Mouse (Mus musculus) T-helper 17 cell (primary cell): ENCODE results near the gene Sst.
"Not testable (repeated sequence)": the region's sequence is repeated elsewhere in the genome, so short reads cannot be mapped to it uniquely, and the experiment has no call there.

ENCODE experiments used
- in situ Hi-C, 2 experiments: fragments of 300-600 bp; cut with MboI, MseI; formaldehyde crosslinking; loops; 1 replicate in 1 of 2; 2 replicates in 1 of 2; pipeline ENCODE4 v1.15.1; 2025; ENCODE audit warnings: high pct_unique_total_duplicates in 2 of 2

The Sst gene

DNA sequence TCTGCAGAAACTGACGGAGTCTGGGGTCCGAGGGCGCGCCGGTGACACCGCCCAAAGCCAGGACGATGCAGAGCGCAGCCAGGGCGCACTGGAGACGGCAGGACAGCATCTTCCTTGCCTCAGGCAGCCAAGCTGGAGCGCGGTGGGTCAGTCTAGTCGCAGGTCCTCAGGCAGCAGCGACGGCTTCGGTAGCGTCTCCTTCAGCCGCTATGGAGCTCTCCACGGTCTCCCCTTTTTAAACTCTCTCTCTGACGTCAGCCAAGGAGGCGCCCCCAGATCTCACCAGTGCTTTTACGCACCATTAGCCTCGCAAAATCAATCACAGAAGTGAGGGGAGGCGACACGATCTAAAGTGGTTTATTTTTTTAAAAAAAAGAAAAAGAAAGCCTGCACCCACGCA is at the start of gene Sst:
Sst (minus strand) TSS at position 323 of the 400 bp plus-strand sequence.
- in situ Hi-C loops: loop anchor here in 1 of 2 experiments (5.0 kb wide), 1 partner anchor 338 kb away; no protein-coding TSS in a partner anchor

GRCm38 (mm10) chr16:23934397-23934796 is 43.6 kb upstream of the Sst start:
- in situ Hi-C loops: no loop called here

GRCm38 (mm10) chr16:23932294-23932693 is 41.5 kb upstream of the Sst start, which contains the start of gene Rtp2:
Gene Rtp2, minus strand, starts transcription at chr16:23932394.
- in situ Hi-C loops: no loop called here

DNA sequence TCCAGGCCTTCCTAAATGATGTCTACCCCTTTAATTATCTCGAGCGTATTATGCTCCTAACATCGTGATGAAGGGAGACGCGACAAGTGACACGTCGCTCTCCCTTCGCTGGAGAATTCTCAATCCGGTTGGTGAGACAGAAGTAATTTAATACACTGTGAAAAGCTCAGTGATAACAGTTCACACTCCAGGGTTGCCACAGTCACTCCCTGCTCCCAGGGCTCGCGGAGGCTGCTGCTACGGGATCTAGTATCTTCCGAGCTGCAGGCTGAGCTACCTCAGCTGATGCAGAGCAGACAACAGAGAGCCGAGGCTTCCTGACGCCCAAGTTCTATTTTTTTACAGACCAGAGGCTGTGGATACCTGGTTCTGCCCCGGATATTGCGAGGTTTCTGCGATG is 40.5 kb upstream of the Sst start:
- in situ Hi-C loops: no loop called here

DNA sequence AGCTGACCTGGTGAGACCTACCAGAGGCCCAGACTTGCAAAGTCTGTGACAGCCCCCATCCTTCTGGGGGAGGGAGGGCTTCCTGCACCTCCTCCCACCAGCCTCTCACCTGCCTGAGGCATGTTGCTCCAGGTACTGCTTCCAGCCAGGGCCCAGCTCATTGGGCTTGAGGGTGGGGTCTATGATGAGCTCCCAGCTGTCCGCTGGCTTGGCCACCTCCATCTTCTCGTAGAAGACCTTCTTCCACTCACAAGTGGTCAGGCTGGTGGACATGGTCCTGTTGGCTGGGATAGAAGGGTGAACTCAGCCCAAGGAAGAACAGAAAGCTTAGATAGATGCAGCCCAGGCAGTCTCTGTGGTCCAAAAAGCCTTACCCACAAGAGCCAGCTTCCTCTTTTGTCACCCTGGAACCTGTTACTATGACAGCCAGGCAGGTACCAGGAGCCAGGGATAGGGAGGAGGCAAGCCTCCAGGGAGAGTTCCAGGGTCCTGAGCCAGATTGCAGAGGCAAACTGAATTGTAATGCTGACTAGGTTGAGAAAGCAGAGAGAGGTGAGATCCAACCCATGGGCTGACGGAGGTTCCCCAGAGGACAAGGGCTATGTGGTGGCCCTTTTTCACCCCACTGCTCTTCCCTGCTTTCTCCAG is 39.8 kb upstream of the Sst start:
- in situ Hi-C loops: no loop called here

DNA sequence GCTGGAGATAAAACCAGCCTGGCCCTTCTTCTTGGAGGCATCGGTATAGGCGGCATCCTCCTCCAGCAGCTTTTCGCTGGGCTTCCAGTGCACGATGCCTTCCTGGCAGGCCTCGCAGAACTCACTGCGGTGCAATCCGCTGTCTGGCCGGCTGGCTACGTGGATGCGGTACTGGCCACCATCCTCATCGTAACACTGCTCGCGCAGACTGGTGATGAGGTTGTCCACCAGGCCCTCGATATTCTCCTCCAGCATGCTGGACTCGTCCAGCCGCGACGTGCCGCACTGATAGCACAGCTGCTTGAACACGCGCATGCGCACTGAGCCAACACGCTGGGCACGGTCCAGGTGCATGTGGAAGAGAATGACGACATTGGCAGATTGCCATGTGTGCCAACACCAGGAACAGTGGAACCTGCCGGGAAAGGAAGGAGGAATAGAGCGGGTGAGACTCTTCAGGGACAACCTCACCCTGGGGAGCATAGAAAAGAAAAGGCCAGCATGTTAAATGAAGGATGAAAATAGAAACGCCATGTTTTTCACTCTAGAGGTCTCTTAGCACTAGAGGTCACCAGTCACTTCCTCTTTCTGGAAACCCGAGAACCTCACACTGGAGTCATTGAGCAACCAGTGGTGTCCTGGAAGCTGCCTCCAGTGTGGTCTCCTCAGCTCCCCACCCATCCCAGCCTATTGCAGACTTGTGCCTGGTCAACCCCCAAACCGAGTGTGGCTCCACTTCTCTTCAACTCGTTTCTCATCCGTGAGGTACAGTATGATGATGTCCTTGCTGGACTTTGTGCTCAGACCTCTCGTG is 36.8 kb upstream of the Sst start:
- in situ Hi-C loops: no loop called here

- in situ Hi-C loops: no loop called here
Measured at GRCm38 (mm10) chr16:23922906-23923305, 32.1 kb upstream of the Sst start.

DNA sequence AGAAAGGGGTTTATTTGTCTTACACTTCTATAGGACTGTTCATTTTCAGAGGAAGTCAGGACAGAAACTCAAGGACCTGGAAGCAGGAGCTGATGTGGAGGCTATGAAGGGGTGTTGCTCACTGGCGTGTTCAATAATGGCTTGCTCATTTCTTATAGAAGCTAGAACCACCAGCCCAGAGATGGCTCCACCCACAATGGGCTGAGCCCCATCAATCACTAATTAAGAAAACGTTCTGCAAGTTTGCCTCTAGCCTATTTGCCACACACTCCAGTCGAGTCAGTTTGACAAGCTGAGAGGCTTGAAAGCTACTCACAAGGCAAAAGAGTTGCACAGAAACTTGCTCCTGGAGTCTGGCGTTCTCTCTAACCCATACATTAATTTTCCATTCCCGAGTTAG is 30.9 kb upstream of the Sst start:
- in situ Hi-C loops: no loop called here

DNA sequence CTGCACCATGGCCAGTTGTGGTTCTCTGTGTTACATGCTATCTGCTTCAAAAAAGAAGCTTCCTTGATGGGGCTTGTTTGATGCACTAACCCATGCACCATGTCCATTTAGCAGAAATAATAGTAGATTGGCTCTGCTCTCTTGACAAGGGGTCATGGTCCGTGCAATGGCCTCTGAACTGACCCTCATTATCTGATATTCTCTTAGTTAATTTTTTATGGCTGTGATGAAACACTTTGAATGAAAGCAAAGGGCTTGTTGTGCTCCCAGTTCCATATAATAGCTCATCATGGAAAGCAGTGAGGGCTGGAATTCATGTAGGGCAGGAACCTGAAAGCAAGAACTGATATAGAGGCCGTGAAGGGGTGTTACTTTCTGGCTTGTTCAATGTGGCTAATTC is 28.7 kb upstream of the Sst start:
- in situ Hi-C loops: no loop called here

GRCm38 (mm10) chr16:23913401-23913800 is 22.6 kb upstream of the Sst start:
- in situ Hi-C loops: no loop called here

- in situ Hi-C loops: no loop called here
Measured at GRCm38 (mm10) chr16:23912741-23913140, 22.0 kb upstream of the Sst start.

GRCm38 (mm10) chr16:23909015-23909354 is 18.2 kb upstream of the Sst start:
- in situ Hi-C loops: not testable (repeated sequence)

DNA sequence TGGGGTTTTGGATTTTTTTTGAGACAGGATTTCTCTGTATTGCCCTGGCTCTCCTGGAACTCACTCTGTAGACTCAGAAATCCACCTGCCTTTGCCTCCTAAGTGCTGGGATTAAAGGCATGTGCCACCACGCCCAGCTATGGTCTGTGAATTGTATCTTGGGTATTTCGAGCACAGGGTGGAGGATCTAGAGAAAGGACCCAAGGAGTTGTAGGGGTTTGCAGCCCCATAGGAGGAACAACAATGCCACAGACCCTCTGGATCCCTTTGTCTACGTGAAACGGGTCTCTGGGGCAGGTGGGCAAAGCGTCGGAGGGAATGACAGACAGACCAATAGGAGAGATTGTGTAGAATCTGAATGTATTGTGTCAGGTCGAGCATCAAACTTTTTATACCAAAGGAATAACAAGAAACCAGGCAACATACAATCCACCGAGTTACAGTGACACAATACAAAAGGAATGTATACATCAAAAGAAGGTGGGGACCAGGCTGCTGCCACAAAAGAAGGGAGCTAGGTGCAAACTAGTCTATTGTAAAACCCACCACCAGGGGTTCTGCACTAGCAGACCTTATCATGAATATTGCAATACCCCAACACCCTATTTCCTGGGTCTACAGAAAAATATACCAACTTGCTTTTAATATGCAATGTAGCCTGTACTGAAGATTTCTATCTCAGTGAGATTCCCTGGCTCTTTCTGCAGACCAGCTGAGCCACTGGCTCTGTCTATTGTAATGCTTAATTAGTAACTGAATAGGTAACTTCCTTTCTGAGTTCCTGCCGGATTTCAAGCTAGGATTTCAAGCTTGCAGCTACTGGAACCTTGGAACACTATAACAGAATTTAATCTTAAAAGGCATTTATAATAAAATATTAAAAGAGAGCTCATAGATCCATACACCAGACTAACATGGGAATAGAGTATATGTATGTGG is 17.6 kb upstream of the Sst start:
- in situ Hi-C loops: not testable (repeated sequence)

DNA sequence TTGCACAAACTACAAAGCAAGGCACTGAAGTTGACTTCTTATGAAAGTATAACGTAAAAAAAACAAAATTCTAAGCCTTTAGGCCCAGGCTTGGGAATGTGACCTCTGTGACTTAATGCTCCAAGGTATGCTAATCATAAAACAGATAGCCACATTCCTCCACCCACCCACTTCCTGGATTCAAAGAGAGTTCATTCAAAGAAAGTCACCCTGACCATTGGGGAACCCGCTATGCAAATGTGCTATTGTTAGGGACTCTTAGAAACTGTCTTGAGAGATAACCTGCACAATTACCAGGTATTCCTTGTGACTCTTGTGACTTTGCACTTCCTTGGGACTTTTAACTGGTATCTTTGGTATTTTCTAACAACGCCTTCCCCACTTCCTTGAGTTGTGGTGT is 15.8 kb upstream of the Sst start:
- in situ Hi-C loops: not testable (repeated sequence)

DNA sequence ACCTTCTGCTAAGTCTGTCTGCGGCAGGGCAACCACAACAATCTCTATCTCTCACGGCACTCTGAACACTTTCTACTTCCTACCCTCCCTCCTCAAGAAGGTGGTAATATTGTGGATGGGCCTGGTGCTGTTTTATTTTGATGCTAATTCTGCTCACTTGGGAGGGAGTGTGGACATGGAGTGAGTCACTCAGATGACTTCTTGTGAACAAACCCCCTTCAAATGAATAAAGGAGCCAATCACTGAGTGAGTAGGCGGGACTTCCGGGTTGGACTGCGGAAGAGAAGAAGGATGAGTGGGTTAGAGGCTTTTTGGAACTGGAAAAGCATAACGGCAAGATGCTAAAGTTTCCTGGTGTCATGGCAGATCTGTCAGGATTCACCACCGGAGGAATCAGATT is 10.7 kb upstream of the Sst start:
- in situ Hi-C loops: no loop called here

DNA sequence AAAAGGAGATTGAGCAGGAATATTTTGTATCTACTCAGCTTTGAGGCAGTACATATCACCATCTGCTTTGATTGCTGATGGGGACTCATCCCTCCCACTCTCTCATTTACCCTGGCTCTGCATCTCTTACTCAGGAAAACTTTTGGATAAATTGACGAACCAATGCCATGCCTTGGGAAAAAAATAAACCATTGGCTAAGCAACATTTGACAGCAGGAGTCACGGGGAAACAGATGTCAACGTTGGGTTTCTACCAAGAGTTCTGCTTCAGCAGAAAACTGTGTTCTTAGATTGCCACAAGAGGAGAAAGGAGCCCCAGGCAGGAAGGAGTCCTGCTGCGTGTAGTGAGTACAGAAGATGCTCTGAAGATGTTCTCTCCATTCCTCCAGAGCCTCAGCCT is 9.3 kb upstream of the Sst start:
- in situ Hi-C loops: no loop called here

DNA sequence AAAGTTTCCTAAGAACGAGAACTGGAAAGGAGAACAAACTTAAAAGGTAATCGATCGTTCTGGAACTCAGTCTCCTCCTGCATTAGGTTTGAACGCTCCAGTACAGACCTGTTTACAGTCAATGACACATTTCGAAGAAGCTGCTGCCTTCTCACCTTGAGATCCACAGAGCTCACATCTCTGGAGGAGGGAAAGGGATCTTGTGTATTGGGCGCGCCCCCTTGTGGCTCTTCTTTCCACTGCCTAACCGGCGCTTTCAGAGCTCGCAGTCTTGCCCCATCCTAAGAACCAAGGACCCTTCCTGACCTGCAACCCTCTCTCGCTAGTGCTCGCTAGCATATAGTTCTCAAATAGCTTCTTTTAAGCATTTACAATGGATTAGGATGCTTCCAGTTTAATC is 8.1 kb upstream of the Sst start:
- in situ Hi-C loops: loop anchor here in 1 of 2 experiments (5.0 kb wide), 1 partner anchor 352 kb away; no protein-coding TSS in a partner anchor

GRCm38 (mm10) chr16:23897984-23898586 is 7.3 kb upstream of the Sst start:
- in situ Hi-C loops: loop anchor here in 1 of 2 experiments (5.0 kb wide), 1 partner anchor 351 kb away; no protein-coding TSS in a partner anchor

GRCm38 (mm10) chr16:23897486-23897885 is 6.7 kb upstream of the Sst start:
- in situ Hi-C loops: loop anchor here in 1 of 2 experiments (5.0 kb wide), 1 partner anchor 350 kb away; no protein-coding TSS in a partner anchor

DNA sequence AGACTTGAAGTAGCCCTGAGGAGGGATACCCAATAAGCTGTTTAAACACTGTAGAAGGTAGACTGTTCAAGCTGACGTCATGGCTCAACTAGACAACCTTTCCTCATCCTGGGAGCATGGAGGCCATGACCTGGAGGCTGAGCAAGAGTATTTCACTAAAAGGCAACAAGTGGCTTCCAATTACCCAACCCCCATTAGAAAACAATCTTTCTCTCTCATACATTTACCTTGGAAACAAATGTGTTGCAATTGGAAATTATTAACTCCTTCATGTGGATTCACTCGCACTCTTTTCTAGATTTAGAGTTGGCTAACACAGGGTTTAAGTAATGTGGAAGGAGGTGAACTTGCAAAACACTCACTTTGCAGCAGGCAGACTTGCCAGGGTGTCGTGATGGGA is 4.4 kb upstream of the Sst start:
- in situ Hi-C loops: loop anchor here in 1 of 2 experiments (5.0 kb wide), 1 partner anchor 348 kb away; no protein-coding TSS in a partner anchor

- in situ Hi-C loops: loop anchor here in 1 of 2 experiments (5.0 kb wide), 1 partner anchor 338 kb away; no protein-coding TSS in a partner anchor
Measured at GRCm38 (mm10) chr16:23890151-23890550, 607 bp downstream of the Sst start.
